Mouse (Mus musculus) cerebral cortex, adult 2 months (tissue): Measurements from ENCODE around the gene Srcin1.

Experiments used
- WGBS: fragments of 180-500 bp; shearing (Covaris S2); methylation state at CpG from one replicate; pipeline ENCODE4 v1.1.7; 2018; 5-methylcytosine and 5-hydroxymethylcytosine counted together

The Srcin1 gene

GRCm38 (mm10) chr11:97576136-97576906 lies at the start of gene Srcin1:
Srcin1 (minus strand) TSS chr11:97576186.
- 29% methylated on average over 9 of the region's 9 CpGs for WGBS

- 84% methylated on average over 5 of the region's 5 CpGs for WGBS
Measured at GRCm38 (mm10) chr11:97625551-97625950, 49.6 kb upstream of the Srcin1 start.

- WGBS: 70% methylated on average over 9 of the region's 9 CpGs
Measured at GRCm38 (mm10) chr11:97623166-97623565, 47.2 kb upstream of the Srcin1 start.

GRCm38 (mm10) chr11:97622440-97622839 lies 46.5 kb upstream of the Srcin1 start:
- 2% methylated on average over 6 of the region's 6 CpGs for WGBS

GRCm38 (mm10) chr11:97619391-97619795 lies 43.4 kb upstream of the Srcin1 start:
- 38% methylated on average over 5 of the region's 5 CpGs for WGBS

- 61% methylated on average over 11 of the region's 11 CpGs for WGBS
Measured at GRCm38 (mm10) chr11:97618368-97618767, 42.4 kb upstream of the Srcin1 start.

- 79% methylated on average over 4 of the region's 4 CpGs for WGBS
Measured at GRCm38 (mm10) chr11:97615276-97615675, 39.3 kb upstream of the Srcin1 start.

- 20% methylated on average over 8 of the region's 8 CpGs for WGBS
Measured at GRCm38 (mm10) chr11:97611076-97611475, 35.1 kb upstream of the Srcin1 start.

- WGBS: 40% methylated on average over 13 of the region's 13 CpGs
Measured at GRCm38 (mm10) chr11:97609743-97610142, 33.8 kb upstream of the Srcin1 start.

- 55% methylated on average over 4 of the region's 4 CpGs for WGBS
Measured at GRCm38 (mm10) chr11:97608933-97609332, 32.9 kb upstream of the Srcin1 start.

GRCm38 (mm10) chr11:97607056-97607725 lies 31.2 kb upstream of the Srcin1 start:
- WGBS: 94% methylated on average over 8 of the region's 8 CpGs

- WGBS: 57% methylated on average over 10 of the region's 10 CpGs
Measured at GRCm38 (mm10) chr11:97603891-97604290, 27.9 kb upstream of the Srcin1 start.

GRCm38 (mm10) chr11:97602223-97602622 lies 26.2 kb upstream of the Srcin1 start:
- WGBS: 20% methylated on average over 6 of the region's 6 CpGs

GRCm38 (mm10) chr11:97599104-97599503 lies 23.1 kb upstream of the Srcin1 start:
- 89% methylated on average over 8 of the region's 8 CpGs for WGBS

- 87% methylated on average over 10 of the region's 10 CpGs for WGBS
Measured at GRCm38 (mm10) chr11:97597945-97598691, 22.1 kb upstream of the Srcin1 start.

- WGBS: 61% methylated on average over 6 of the region's 6 CpGs
Measured at GRCm38 (mm10) chr11:97594136-97594535, 18.1 kb upstream of the Srcin1 start.

GRCm38 (mm10) chr11:97591910-97592309 lies 15.9 kb upstream of the Srcin1 start:
- 34% methylated on average over 5 of the region's 5 CpGs for WGBS

- WGBS: 39% methylated on average over 24 of the region's 24 CpGs
Measured at GRCm38 (mm10) chr11:97590227-97590960, 14.4 kb upstream of the Srcin1 start.

- WGBS: 20% methylated on average over 10 of the region's 10 CpGs
Measured at GRCm38 (mm10) chr11:97589216-97589615, 13.2 kb upstream of the Srcin1 start.

GRCm38 (mm10) chr11:97585932-97586331 lies 9.9 kb upstream of the Srcin1 start:
- WGBS: 92% methylated on average over 10 of the region's 10 CpGs

- 78% methylated on average over 7 of the region's 7 CpGs for WGBS
Measured at GRCm38 (mm10) chr11:97584476-97584875, 8.5 kb upstream of the Srcin1 start.
